Mouse (Mus musculus): ENCODE results near the gene Afdn.
"Not testable (repeated sequence)": the region's sequence is repeated elsewhere in the genome, so short reads cannot be mapped to it uniquely, and the experiment has no call there.

Gene Afdn

DNA sequence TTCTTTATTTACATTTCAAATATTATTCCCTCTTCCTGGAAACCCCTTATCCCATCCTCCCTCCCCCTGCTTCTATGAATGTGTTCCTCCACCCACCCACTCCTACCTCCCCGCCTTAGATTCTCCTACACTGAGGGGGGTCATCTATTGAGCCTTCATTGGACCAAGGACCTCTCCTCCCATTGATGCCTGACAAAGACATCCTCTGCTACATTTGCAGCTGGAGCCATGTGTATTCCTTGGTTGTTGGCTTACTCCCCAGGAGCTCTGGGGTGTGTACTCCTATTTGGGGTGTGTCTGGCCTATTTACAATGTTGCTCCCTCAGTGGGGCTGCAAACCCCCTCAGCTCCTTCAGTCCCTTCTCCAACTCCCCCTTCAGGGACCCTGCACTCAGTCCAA lies 109.9 kb downstream of the Afdn start:
- peak; percentile 33 for DNase-seq (ENCODE audit: low read depth, low spot score)

DNA sequence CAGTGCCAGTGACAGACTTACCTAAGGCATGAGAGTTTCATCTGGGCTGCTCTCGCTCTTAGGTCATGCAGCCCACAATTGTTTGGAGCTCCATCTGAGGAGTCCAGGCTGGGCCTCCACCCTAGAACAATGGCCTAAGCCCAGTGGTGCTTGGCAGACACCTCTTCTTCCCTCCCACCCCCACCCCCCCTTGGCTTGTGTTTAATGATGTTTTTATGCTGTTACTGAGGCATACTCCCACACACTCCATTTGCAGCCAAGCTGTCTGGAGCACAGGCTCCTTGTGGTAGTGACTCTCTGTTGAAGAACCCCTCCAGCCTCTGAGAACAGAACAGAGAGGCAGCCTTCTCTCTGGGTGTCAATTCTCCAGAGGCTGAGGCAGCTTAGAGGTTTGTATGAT lies 113.9 kb downstream of the Afdn start:
- no peak for DNase-seq (ENCODE audit: low read depth, low spot score)

DNA sequence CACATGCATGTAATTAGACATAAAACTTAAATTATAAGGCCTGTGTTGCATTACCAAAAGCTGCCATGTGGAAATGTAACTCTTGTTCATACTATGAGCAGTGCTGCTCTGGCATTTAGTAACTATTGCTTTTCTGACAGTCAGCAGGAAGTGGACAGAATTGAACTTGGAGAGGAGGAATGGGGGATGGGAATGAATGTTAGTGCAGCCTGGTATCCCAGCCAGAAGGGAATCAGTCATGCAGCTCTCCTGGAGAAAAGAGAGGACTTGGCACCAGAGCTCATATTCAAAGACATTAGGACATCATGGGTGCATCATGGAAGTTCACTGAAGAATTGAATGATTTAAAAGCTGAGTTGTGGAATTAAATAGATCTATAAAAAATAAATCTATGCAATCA lies 117.1 kb downstream of the Afdn start:
- no peak for DNase-seq (ENCODE audit: low read depth, low spot score)

DNA sequence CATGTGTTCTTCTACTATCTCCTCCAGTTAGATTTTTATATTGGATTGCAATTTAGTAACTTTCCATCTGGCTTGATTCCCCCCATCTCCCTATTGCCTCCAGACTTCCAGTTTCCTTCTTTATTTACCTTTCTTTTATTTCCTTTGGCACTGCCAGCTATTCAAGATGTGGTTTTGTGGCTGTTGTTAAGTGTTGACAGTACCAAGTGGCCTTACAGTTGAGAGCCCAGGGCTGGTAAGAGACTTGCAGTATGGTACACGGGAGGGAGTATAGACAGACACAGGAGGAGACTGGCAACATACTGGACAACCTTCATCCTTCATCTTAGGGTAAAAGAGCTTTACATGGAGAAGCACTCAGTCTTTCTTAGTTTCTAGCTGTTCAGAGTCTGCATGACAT lies 119.4 kb downstream of the Afdn start:
- no peak for DNase-seq (ENCODE audit: low read depth, low spot score)

DNA sequence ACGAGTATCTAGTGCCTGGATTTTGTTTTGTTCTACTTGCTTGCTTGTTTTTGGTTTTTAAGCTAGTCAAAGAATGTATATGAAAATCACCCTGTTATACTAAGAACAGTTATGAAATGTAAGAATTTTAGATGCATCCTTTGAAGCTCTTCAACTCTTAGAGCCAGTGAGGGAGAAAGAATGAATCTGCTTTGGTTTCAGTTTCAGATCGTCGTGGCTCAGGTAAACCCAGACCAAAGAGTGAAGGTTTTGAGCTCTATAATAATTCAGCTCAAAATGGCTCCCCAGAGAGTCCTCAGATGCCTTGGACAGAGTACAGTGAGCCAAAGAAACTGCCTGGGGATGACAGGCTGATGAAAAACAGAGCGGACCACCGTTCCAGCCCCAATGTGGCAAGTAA lies 123.2 kb downstream of the Afdn start:
- no peak for DNase-seq (ENCODE audit: low read depth, low spot score)

DNA sequence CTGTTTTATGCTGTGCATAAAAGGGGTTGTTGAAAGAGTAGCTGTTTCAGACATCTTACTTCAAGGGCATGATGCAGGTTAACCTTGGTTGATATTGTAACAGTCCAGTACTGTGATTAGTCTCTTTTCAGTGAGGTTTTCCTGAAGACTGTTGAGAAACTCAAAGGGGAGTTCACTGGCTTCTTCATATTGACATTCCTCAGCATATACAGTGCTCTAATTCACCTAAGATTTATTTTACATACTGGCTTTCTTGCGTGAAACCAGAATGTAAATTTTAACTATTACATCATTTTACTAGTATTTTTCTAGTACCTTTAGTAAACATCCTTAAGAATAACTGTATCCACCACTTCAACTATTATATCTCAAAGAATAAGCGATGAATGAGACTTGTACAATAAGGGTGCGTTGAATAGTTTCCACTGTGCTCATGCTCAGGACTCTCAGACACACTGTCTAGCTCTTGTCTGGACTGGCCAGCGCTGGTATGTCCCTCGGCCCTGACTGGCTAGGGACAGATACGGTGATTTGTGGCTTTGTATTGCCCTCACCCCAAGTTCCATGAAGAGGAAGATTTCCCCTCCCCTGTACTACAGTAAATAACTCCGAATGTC lies 129.6 kb downstream of the Afdn start:
- no peak for DNase-seq (ENCODE audit: low read depth, low spot score)

DNA sequence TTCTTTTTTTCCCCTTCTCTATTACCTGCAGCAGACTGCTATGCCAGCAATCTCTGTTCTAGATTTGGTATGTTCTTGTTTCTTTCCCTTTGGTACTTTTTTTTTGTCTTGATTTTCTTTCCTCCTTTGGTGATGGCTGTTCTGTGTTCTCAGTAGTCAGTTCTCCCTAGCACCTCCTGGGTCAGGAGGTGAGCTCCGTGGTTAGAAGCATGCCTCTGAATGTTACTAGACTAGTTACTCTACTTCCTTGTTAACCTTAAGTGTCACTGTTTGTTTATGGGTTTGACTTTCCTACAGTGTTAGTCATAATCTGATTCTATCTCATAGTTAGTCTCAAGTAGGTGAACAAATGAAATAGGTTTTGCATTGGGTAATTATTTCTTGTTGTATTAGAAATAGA lies 130.6 kb downstream of the Afdn start:
- DNase-seq (ENCODE audit: low read depth, low spot score) = no peak

DNA sequence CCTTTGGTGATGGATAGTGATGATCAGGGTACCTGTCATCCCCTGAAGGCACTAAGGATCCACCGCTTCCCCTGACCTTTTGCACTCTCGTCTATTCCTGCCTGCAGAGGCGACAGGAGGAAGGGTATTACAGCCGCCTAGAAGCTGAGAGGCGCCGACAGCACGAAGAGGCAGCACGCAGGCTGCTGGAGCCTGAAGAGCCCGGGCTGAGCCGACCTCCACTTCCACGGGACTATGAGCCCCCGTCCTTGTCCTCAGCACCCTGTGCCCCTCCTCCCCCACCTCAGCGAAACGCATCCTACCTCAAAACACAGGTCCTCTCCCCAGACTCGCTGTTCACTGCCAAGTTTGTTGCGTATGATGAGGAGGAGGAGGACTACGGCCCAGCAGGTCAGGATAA lies 138.5 kb downstream of the Afdn start:
- no peak for DNase-seq (ENCODE audit: low read depth, low spot score)

DNA sequence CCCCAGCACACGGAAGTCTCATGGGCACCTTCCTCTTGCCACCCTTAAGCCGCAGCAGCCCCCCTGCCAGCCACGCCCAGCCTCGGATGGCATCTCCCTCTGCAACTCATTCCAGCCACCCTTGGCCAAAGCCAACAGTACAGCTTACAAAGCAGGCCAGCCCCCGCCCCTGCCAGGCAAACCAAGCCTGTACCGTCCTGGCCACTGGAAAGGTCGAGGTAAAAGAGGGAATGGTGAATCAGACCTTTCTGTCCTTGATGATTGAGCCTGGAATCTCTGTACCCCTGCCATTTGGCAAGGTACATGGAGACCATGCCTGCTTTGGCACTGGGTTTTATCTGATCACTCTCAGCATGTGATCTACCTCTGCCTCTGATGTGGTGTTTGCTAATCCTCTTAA lies 138.9 kb downstream of the Afdn start:
- no peak for DNase-seq (ENCODE audit: low read depth, low spot score)

DNA sequence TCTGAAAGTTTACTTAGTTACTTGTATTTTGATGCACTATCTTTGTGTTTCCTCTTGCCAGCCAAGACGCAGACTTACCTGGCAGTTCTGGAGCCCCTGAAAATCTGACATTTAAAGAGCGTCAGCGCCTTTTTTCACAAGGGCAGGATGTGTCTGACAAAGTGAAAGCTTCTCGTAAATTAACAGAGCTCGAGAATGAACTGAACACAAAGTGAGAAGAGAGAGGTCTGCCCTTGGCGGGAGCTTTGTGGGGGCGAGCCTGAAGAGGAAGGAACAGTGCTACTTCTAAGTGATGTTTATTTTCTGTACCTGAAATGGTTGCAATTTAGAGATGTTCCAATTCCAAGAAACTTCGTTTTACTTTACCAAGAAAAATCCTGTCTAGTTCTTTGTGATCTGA lies 143.5 kb downstream of the Afdn start:
- no peak for DNase-seq (ENCODE audit: low read depth, low spot score)

DNA sequence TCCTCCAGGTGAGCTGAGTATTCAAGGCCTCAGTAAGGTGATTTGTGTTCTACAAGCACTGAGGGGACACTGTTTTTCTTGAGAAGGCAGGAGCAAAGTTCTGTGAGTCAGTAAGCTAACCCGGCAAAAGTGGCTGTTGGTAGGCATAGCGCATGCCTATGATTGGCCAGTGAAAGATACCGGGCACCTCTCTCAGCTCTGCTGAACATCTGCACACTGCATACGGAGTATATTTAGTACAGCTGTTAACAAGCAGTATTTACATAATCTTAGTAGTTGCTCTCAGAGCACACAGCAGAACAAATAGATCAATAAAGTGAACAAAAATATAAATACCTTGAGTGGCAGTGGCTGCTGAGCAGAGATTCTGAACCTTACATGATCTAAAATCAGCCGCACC lies 146.7 kb downstream of the Afdn start:
- no peak for DNase-seq (ENCODE audit: low read depth, low spot score)

DNA sequence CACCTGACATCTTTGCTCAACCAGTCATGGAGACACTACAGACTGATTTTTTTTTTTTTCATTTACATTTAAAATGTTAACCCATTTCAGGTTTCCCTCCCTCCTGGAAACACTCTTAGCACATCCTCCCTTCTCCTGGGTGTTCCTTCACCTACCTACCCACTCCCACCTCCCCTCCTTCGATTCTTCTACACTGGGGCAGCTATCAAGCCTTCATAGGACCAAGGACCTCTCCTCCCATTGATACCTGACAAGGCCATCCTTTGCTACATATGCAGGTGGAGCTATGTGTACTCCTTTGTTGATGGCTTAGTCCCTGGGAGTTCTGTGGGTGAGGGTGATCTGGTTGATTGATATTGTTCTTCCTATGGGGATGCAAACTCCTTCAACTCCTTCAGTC lies 147.3 kb downstream of the Afdn start:
- no peak for DNase-seq (ENCODE audit: low read depth, low spot score)

DNA sequence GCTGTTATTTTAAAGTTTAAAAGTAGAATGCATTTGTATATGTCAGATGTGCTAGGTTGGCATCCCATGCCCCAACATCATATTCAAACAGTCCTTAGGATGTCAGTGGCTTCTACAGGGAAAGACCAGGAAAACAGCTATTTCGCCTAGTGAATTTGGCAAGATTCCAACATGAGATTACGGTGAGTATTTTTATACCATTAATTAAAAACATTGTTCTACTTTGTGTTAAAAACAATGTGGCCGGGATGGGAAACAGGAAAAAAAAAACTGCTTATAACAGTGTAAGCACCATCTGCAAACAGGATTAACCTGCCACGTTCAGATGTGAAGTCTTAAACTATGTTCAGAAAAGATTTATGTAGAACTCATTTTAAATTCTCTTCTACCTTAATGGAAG lies 153.6 kb downstream of the Afdn start:
- DNase-seq (ENCODE audit: low read depth, low spot score) = no peak

DNA sequence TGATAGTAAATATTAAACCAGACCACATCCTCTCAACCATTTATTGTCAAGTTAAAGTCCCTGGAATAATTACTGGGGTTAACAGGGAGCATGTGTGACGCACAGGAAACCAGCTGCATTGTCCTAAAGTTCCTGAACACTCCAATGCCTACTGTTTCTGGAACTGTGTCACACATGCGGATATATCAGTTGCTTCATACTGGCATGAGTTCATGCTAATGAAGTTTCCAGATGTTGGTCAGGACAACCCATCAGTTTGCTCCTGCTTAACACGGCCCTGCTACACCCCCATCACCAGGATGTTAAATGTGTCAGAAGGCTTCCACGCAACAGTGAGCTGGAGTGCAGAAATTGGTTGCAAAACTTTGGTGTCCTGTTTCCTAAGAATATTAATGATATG lies 154.2 kb downstream of the Afdn start:
- DNase-seq (ENCODE audit: low read depth, low spot score) = no peak

DNA sequence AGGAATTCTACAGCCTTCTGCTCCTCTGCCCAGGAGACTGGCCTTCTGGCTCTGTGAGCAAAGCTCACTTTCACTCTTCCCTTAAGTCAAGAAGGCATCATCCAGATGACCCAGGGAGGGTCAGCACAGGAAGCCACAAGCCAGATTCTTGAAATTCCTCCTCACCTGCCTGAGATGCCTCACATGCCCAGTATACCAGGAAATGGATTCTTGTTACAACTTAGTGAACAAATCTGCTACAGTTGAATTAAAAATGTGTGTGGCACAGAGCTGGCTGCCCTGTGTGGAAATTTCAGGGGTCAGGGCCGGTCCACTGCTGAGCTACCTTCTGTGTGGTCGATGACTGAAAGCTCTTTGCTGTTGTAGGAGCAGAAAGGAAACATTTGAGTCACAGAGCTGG lies 160.4 kb downstream of the Afdn start:
- DNase-seq (ENCODE audit: low read depth, low spot score) = no peak

DNA sequence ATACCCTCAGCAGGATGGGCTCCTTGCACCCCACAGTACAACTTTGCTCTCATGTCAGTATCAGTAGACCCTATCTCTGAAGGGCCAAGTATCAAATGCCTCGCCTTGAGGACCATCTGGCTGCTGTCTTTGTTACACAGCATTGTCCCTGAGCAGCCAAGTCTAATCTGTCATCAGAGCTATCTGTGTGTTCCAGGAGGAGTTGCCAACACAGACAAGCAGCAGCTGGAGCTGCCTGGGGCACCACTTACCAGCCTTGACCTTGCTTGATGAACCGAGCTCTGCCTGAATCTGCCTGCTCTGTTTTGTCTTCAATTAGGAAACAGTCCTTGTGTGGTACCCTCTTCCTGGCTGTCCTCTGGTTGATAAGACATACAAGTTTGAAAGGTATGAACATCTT lies 163.1 kb downstream of the Afdn start:
- DNase-seq (ENCODE audit: low read depth, low spot score) = no peak

DNA sequence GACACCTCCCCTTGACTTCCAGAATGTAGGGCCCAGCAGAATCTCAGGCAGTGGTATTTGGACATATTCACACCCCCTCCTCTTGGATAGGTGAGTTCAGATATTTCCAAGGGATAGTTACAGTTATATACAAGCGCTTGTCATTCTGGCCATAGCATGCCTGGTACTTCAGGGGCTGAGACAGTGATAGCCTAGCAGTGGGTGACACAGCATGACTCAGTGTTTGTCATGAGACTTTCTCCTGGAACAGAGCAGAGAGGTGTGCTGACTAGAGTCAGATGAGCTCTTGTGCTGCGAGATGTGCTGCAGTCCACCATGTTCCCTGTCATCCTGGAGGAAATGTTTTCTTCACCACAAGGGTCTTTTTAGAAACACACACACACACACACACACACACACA lies 164.2 kb downstream of the Afdn start:
- no peak for DNase-seq (ENCODE audit: low read depth, low spot score)

DNA sequence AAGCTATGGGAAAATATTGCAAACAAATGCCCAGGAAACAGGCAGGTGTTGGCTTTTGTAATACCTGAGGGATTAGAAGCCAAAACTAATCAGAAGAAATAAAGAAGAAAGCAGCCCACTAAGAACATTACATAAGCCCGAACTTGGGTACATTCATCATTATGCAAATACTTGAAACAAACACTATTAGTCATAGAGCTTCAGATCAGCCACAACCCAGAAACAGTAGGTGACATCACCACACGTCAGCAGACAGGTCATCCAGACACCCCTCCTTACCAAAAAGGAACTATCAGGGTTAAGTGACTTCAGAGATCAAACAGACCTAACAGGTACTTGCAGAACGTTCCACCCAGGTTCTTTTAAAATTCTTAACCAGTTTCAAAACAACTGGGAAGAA lies 165.6 kb downstream of the Afdn start:
- DNase-seq (ENCODE audit: low read depth, low spot score) = no peak

DNA sequence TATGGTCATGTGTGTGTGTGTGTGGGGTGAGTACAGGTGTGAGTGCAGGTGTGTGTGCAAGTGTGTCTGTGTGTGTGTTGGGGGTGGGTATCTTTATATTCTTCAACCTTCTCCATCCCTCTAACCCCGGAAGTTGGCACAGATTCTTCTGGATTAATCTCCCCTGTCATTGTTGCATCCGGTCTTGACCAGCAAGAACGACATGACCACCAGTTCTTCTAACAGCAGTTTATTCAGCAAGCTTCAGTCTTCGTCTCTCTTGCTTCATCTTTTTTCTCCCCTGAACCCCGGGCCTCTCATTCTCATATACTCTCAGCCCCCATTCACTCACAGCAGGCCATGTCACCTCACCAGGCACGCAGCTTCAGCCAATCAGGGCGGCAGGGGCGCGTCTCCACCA lies 170.1 kb downstream of the Afdn start:
- DNase-seq (ENCODE audit: low read depth, low spot score) = no peak

DNA sequence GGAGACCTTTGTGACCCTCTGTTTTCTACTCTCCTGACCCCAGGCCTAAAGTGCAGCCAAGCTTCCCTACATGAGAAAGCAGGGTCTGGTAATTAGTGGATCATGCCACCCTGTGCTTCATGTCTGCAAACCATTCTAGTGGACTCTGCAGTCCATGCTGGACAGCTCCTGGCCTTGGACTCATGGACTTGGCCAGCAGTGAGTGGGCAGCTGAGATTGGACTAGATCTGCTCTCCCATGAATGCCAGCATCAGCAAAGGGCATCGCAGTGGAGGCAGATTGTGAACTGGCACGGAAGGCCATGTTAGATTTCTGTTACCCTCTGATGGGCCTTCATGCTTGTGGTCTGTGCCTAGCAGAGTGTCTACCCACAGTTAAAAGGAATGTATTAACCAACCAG lies 175.0 kb downstream of the Afdn start:
- DNase-seq (ENCODE audit: low read depth, low spot score) = not testable (repeated sequence)

DNA sequence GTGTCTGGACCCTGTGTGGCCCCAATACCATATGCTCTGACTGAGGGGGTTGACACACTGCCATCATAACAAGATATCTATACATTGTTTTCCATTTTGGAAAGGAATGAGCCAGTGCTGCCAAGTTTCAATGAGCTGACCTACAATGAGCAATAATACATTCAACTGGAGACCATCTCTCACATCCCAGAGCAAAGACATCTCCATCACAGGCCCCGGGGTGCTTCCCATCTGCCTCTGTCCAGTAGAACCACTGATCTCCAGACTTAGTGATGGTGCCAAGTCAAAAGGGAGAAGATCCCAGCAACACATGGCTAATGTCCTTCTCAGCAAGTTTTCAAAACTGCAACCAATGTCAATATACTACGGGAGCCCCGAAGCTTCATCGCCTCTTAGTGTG lies 177.4 kb downstream of the Afdn start:
- no peak for DNase-seq (ENCODE audit: low read depth, low spot score)

DNA sequence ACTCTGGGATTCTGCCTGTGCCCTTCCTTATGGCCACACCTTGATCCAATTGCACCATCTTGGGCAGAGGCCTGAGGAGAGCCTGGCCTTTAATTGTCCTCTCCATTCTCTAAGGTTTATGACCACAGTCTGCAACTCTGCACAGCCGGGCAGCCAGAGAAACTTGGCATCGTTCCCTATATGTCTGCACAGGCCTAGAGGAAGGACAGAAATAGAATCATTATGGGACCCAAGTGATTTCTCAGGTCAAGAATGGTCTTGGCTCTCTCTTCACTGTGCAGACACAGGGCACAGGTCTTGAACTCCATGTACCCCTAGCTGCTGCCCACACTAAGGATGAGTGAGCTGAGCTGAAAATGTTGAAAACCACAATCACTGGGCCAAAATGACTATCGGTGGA lies 178.3 kb downstream of the Afdn start:
- DNase-seq (ENCODE audit: low read depth, low spot score) = no peak

DNA sequence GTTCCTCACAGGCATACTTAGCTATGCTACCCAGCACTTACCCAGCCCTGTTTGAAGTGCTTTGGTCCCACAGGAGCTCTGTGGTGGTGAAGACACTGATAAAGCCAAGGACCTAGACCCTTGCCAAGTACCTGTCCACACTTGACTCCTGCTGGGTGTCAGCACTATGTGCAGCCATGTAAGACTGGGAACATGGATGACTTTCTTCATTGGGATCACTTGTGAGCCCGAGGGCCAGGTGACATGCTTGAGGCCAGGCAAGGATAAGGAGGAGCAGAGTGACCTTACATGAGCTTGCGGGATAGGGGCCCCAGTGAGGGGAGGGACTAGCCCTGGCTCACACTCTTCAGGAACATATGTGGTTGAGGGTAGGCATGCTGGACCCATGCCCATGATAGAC lies 178.9 kb downstream of the Afdn start:
- not testable (repeated sequence) for DNase-seq (ENCODE audit: low read depth, low spot score)

DNA sequence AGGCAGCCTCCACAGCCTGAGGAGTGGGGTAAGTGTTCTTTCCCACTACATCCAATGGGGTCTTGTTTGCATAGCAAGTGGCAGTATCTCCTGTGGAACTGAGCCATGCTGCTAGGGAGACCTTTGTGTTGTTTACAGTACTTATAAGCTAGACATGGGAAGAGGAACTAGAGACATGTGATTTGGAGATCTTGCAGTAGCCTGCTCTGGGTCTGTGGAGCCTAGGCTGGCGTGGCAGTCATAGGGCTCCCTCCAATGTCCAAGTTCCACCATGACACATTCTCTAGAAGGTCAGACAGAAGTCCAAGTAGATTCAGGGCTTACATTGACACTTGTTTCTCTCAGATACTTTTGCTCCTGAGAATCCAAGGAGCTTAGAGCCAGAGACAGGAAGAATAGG lies 180.1 kb downstream of the Afdn start:
- DNase-seq (ENCODE audit: low read depth, low spot score) = no peak

DNA sequence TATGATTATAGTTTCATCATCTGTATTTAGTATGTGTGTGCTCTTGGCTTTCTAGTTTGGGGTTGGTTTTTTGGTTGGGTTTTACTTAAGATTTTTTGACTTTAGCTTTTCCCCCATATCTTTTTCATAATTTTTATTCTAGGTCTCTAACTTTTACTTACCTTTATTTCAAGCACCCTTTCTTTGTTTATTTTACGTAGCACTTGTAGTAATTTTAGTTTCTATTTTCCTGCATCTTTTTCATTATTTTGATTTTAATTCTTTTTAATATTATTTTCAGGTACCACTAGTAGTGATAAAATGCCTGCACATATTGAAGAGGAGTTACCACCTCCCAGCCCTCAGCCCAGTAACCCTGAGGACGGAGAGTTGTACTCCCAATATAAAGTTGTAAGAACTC lies 187.7 kb downstream of the Afdn start, which contains the start of gene Gm7168:
Gene Gm7168, plus strand, starts transcription at position 301 of the 400 bp plus-strand sequence.
- not testable (repeated sequence) for DNase-seq (ENCODE audit: low read depth, low spot score)
